Mouse (Mus musculus) spleen, adult 12 weeks (tissue): ENCODE measurements around the gene Agmat.
A peak's percentile ranks its signal among the peaks of the same experiment; 100 is the strongest.

Source experiments
- DNase-seq: peaks from one replicate; pipeline ENCODE4 v3.0.0; 2022; ENCODE audit warnings: low spot score

Gene Agmat

DNA sequence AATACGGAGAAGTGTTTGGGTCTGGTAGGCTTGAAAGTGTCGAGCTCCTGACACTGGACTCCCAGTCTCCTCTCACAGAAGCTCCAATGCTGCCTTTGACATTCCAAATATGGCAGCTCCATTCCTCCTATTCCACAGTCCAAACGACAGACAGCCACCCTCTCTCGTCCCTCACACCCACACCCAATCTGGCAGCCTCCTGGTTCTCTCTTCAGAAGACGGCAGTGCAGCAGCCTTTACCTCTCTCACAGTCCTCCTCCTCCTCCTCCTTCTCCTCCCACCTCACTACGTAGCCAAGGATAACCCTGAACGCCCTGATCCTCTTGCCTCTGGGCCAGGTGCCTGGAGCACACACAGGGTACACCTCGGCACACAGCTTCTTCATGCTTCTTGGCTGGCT, 33.4 kb downstream of the Agmat start:
- no peak for DNase-seq

DNA sequence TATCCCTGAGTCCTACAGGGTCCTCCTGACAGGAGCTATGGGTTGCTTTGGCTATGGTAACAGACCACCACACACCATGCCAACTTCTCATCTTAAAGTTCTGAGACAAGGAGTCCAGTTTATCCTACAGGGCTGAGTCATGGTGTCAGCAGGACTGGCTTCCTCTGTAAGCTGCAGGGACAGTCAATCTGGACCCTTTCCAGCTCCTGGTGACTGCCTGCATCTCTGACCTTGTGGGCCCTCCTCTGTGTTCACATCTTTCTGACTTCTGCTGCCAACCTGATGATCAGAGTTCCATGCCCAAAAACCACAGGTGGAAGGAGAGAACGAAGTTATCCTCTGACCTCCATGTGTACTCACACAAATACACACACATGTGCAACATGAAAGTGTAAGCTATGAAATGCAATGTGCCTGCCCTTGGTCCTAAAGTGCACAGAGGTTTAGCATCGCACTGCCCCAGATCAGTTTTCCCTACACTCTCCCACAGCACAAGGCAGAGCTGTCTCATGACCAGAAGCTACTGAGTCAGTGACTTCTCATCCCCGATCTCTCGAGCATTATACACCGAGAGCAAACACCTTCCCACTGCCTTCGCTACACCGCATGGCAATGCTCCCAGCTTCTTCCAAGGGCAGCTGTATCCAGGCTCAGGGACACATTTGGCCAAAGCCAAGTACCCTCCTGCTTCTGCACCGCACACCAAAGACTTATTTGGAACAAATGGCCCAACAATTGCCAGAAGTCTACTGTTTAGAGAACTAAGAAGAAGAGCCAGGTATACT, 34.9 kb downstream of the Agmat start:
- no peak for DNase-seq

DNA sequence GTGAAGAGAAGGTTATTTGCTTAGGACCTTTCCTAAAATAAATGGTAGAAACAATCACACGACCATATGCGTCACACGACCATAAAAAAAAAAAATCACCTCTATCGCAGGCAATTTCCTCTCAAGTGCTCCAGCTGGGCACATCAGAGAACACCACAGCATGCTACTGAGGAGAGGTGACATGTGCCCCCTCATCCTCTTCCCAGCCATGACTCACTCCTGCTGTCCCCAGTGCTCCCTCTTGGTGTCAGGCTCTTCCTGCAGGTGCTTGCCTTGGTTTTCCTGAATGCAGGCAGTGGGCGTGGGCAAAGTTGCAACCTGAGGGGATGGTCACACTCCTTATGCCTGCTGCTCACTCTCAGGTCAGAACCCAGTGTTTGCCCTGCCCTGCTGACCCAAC, 38.4 kb downstream of the Agmat start:
- DNase-seq = no peak

DNA sequence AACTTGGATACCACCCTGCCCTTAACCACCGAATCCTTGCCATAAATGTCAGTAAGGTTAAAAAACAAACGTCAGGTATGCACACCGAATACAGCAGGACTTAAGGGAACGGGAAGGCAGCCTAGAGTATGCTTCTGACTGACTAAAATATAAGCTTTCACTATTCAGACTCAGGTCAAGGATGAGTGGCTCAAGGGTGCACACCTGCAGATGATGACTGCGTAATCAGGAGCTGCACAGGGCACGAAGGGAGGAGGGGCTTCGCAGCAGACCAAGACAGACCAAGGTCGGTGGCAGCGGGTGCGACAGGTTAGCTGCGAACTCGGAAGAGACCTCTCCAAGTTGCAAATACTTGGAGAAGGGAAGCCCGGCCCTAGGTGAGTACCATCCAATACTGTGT, 39.7 kb downstream of the Agmat start:
- DNase-seq = no peak

DNA sequence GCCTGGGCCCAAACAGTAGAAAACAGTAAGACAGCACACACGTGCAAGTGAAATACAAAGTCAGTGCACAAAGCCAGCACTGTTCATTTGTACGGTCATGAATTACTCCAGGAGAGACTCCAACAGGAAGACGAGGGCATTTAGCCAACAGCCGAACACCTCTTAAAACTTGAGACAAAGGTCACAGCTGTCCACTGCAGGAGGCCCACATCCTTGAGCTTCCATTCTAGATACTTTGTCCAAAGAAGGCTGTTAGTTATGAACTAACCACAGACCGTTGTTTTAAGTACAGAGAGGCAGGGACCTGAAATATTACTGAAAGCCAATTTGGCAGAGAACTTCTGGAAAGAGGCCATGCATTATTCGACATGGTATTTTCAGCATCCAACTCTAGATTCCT, 40.6 kb downstream of the Agmat start:
- DNase-seq = no peak

DNA sequence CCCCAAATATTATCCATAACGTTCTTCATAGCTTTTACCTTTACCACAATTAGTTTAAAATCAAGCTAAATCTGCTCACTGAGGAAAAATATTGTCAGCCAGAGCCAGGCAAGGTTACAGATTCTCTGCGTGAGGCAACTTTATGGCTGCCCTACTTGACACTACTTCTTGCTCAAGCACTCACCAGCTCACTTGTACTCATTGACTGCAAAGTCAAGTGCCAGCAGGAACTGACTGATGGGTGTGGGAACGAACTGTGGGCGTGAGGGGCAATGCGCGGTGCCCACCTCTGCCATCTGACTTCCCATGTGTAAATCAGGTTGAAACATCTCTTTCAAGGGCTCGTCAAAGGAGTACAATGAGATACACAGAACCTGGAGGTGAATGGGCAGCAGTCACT, 41.0 kb downstream of the Agmat start:
- no peak for DNase-seq

DNA sequence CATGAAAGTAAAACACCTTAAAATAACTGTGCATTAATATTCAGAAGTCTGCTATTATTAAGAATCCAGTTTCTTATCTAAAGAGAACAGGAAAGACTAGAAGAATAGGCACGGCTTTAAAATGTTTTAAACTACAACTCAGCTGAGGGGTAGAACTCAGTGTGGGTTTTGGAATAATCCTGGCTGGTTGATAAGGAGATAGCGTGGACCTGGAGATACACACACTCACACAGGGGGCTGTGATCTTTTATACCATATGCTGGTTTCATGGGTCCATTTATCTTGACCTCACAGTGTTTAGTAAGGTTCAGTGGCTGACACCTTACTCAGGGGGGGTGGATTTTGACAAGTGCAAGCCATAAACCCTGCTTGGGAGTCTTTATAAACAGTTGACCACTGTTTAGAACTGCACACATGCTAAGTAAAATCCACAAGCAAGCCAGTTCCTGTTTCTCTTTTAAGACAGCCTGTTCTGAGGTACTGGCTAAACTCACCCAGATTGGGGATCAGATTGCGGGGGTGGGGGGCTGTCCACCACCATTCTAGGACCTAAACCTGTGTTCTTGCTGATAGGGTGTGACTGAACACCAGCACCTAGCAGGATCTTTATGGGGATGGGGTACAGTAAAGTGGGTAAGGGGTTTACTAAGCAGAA, 43.2 kb downstream of the Agmat start:
- DNase-seq = no peak

DNA sequence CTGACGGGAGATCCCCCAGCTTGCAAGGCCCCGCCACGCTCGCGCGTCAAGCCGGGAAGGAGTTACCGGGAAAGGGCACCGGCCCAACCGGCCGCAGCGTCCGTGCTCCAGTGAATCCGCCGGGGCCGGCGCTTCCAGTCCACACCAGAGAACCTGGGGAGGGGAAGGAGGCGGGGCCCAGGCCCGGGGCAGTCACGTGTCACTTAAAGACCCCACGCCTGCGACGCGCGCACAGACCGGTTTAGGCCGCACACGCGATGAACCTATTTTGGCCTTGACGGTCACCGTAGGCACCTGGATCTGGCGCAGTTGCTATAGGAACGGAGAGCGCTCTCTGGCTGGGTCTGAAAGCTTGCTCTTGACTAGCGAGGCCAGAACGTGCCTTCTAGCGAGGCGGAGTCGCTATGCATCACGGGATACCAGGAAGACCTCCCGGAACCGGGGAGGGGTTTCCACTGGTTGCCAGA, 44.1 kb downstream of the Agmat start, which contains the start of gene Dnajc16:
Gene Dnajc16 (minus strand): TSS at position 408 of the 467 bp plus-strand sequence.
- DNase-seq = peak; percentile 91

DNA sequence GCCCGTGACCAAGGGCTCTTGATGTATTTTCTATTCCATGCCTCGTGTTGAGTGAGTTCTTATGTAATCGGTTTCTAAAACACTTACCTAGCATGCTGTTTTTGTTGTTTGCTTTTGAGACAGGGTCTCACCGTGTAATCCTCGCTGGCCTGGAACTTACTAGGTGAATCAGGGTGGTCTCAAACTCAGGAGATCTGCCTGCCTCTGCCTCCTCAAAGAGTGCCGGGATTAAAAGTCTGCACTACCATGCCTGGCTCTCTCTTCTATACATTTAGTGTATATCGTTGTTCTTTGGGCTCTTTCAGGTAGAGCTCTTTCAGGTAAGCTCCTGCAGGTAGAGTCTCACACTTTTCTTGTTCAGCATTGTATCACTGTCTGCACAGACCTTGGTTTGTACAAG, 45.0 kb downstream of the Agmat start:
- no peak for DNase-seq

DNA sequence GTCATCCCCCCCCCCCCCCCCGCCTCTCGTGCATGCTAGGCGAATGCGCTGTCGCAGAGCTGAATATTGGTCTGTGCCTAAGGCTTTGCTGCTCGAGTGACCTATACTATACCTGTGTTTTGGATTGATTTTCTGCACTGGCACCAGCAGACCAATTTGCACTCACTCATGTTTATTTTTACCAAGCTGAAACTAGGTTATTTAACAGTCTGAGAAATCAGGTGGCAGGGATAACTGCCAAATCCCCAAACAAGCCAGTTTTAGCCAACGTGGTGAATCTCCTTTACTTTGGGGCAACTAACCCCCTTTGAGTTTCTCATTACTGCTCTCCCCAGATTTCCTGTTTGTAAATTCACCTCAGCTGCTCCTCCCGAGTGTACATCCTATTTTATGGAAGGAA, 45.5 kb downstream of the Agmat start:
- DNase-seq = no peak

DNA sequence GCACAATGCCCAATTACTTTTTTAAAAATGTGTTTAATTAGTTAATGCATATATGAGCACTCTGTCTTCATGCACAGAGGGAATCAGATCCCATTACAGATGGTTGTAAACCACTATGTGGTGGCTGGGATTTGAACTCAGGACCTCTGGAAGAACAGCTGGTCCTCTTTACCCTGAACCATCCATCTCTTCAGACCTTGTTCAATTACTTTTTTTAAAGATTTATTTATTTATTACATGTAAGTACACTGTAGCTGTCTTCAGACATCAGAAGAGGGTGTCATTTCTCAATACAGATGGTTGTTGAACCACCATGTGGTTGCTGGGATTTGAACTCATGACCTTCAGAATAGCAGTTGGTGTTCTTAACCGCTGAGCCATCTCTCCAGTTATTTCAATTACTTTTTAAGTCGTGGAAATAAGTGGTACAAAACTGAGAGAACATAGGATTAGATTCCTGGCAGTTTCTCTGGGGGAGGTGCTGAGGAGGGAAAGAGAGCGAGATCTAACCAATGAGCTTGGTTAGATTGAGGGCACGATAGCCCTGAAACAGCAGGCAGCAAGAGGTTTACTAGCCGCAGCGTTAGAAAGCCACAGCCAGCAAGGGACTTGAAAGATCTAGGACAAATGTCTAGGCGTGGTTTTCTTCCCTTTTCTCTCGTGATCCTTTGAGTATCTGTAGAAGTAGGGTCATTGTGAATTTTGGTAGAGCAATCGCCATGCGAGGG, 46.2 kb downstream of the Agmat start:
- no peak for DNase-seq

DNA sequence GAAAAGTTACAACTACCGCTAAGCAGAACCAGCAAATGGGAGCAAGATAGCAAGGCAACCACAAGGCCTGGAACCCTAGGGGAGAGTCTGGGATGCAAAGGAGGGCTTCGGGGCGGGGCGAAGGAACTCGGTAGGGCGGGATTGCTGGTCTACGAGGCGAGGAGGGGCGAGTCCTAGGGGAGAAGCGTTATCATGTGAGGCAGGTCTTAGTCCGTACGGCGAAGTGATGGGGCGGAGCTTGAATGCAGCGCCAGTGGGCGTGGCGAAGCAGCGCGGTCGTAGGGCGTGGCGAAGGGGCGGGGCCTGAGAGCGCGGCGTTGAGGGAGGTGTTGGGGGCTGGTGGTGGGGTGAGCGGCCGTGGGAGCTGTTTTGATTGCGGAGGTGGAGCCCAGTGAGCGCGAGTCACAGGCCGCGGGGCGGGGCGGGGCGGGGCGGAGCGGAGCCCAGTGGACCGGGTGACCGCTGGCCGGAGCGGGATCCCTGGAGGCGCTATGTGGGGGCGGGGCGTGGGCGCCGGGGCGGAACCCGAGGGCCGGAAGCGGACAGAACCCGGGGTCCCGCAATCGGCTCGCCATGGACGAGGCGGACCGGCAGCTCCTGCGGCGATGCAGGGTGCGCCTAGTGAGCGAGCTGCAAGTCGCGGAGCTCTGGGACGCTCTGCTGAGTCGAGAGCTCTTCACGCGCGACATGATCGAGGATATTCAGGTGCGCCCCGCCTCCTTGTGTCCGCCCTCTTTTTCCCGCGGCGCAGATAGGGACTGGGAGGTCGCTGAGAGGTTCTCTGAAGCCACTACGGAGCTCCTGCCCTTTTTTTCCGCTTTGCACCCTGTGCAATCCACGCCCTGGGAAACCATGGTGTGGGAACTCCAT, 47.0 kb downstream of the Agmat start, which contains the start of gene Casp9:
Gene Casp9 (plus strand): TSS at position 331 of the 870 bp plus-strand sequence.
- DNase-seq = peak; percentile 98

DNA sequence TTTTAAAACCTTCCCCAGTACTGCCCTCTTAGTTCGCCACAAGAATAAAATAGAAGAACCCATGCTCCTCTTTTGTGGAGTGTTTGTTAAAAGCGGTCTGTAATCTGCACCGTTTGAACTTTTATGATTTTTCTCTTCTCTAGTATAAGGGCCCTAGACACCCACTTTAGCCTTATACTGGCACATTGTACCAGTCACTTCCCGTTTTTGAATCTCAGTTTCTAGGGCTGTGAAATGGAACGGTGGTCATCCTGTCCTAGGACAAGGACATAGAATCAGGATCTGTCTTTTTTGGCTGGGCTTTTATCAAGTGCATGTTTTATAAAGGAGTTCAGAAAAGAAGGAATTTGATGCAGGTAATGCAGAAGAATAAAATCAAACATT, 47.7 kb downstream of the Agmat start:
- no peak for DNase-seq

DNA sequence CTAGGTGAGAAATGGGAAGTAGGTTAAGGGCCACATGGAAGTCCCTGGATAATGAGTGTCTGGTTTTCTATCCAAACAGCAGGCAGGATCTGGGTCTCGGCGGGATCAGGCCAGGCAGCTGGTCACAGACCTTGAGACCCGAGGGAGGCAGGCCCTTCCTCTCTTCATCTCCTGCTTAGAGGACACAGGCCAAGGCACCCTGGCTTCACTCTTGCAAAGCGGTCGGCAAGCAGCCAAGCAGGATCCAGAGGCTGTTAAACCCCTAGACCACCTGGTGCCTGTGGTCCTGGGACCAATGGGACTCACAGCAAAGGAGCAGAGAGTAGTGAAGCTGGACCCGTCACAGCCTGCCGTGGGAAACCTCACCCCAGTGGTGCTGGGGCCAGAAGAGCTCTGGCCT, 49.9 kb downstream of the Agmat start:
- DNase-seq = no peak

DNA sequence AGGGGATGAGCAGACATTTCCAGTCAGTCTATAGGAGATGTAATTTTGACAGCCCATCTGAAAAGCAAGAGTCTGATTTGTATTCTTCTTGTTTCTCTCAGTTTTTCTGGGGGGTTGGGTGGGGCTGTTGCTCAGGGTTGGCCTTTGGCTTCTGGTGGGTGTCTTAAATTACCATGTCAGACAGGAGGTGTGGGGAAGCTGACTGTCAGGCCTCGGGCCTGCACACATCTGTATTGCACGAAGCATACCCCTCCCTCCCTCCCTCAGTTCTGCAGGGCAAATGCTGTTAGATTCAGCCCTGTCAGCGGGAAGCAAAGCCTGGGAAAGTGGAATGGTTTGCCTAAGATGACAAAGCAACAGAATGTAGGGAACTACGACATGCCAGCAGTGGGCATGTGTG, 50.5 kb downstream of the Agmat start:
- no peak for DNase-seq

DNA sequence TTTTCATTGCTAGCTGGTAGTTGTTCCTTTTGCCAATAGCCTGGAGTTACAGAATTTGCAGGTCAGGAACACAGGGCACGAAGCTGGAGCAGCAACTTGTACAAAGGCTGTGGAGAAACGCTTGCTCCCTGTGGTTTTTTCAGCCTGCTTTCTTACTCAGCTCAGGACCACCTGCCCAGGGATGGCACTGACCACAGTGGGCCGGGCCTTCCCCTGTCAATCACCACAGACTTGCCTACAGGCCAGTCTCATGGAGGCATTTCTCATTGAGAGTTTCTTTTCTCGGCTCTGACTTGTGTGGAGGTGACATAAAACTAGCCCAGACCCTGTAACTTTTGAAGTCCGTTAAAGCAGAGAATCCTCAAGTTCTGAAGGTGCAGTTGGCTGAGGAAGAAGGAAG, 51.1 kb downstream of the Agmat start:
- no peak for DNase-seq

DNA sequence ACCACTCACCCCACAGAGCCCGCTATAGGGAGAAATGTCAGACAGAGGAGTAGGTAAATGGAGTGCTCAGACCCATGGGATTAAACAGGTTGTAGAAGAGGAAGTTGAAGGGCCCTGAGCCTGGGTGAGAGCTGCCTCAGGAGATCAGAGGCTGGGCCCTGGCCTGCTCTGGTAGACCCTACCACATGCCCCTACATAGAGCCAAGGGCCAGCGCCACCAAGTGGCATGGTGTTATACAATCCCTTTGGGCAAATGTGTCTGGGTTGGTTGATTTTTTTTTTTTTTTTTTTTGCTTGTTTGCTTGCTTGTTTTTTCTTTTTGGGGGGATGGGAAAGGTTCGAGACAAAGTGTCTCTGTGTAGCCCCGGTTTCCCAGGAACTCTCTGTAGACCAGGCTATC, 57.6 kb downstream of the Agmat start:
- no peak for DNase-seq

DNA sequence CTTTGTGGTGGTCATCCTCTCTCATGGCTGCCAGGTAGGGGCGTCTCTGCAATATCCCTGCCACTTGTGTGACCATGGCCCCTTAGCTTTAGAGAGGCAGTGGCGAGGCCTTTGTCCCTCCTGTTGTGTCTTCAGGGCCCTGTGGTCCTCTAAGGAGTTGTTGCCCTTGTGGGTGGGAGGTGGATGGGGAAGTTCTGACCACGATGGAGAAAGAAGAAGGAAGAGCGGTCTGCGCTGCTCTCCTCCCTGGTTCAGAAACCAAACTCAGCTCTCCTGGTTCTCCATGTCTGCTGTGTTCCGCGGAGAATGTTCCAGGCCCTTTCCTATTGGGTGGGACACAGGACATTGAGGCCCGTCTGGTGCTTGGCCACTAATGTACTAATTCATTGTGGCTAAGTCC, 59.4 kb downstream of the Agmat start:
- DNase-seq = no peak
